Mouse (Mus musculus): Measurements from ENCODE around the gene Gnao1. TPM values are rescaled to one million over a fixed set of nuclear protein-coding genes. Genes with fewer than 3 reads are reported as not detected.

Gene Gnao1
- polyA plus RNA-seq (2012; rRNA removed), result 15.8 and 16.2 TPM in 2 replicates

GRCm38 (mm10) chr8:93809686-93810027 lies at the start of gene Gnao1:
Gnao1 (plus strand) TSS chr8:93809966.

GRCm38 (mm10) chr8:94012013-94012951 lies 202.5 kb downstream of the Gnao1 start, which contains the start of gene Amfr:
Amfr (minus strand) TSS chr8:94012842.

Other genes with a start within 250 kb of the Gnao1 start
- 127 and 138 TPM in 2 replicates for gene Amfr, start 202.9 kb downstream of the Gnao1 start, polyA plus RNA-seq (2012; rRNA removed)
- 64.6 and 78.5 TPM in 2 replicates for gene Nudt21, start 227.1 kb downstream of the Gnao1 start, polyA plus RNA-seq (2012; rRNA removed)
- 3.8 and 4.0 TPM in 2 replicates for gene Ogfod1, start 227.2 kb downstream of the Gnao1 start, polyA plus RNA-seq (2012; rRNA removed)